Mouse (Mus musculus) forelimb bud, embryonic 11.5 days (tissue): Measurements from ENCODE around the gene B130006D01Rik.
A peak's percentile ranks its signal among the peaks of the same experiment; 100 is the strongest.

Source experiments
- DNase-seq: peaks from one replicate; pipeline ENCODE4 v3.0.0-alpha.2; 2012; ENCODE audit warnings: low read depth, low spot score

Gene B130006D01Rik

GRCm38 (mm10) chr11:95770720-95771364, 47.5 kb downstream of the B130006D01Rik start:
- peak; percentile 24 for DNase-seq

DNA sequence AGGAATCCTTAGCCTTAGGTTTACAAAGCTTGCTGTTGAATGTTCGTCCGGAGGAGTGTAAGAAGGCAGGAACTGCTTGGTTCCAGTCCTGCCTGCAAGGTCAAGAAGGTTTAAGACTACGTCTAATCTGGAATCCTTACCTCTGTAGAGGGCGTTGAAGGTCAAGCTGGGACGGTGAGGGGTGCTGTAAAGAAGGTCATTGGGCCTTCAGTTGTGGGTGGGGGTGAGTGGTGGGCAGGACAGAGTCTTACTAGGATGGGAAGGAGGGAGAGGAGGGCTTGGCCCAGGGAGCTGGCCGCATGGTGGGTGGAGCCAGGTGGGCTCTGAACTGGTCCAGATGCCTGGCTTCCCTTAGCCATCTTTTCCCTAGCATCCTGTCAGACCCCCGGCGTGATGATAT, 48.3 kb downstream of the B130006D01Rik start:
- no peak for DNase-seq

GRCm38 (mm10) chr11:95773264-95773663, 49.9 kb downstream of the B130006D01Rik start:
- DNase-seq, result no peak
